Mouse (Mus musculus): ENCODE results near the gene Fmod.
A peak's percentile ranks its signal among the peaks of the same experiment; 100 is the strongest.

Fmod gene

DNA sequence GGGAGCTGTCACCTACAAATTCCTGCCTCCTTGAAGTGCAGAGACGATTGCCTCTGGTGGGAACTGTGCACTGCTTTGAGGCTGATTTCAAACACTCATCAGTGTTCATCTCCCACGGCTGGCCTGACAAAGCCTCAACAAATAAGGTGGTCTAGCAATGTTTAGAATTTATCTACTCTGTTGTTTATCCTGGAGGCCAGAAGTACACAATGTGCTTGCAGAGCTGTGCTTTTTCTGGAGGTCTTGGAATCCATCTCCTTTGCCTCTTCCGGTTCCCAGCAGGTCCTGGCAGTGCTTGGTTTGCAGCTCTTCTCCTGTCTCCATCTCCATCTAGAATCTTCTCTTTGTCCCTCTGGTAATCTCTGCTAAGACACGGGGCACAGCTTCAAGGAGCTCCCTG lies 19.2 kb downstream of the Fmod start:
- no peak for DNase-seq (ENCODE audit: low spot score in 2 of 2)

DNA sequence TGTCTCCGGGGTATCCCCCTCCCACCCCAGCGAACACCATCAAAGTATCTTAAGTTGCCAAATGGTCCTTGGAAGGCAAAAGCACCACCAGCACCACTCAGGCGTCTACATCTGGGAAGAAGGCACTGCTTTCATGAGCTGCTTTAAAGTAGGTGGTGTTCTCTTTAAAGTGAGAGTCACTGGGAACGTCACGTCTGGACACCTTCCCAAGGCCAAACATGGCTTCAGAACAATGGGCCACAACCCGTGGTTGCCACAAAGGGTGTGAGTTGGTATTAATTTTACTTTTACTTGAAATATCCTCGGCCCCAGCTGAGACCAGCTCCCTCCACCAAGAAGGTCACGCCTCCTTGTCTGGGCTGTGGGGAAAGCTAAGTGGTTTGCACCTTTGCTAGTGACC lies 20.7 kb downstream of the Fmod start:
- no peak for DNase-seq (ENCODE audit: low spot score in 2 of 2)

DNA sequence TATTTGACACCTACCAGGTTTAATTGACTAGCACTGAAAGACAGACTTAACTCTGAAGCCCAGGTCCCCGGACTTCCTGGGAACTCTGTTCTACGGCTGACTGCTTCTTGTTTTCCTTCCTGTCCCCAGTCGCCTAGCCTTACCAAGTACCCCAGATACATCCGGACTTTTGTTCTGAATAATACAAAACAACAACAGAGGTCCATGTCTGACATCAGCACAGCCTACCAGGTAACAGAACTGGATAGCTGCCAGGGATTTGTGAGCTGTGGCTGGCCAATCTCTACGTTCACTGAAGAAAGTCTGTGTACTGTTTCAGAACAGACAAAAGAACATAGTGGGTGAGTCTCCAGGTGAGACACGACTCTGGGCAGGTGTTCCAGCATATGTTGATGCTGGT lies 21.8 kb downstream of the Fmod start:
- no peak for DNase-seq (ENCODE audit: low spot score in 2 of 2)

DNA sequence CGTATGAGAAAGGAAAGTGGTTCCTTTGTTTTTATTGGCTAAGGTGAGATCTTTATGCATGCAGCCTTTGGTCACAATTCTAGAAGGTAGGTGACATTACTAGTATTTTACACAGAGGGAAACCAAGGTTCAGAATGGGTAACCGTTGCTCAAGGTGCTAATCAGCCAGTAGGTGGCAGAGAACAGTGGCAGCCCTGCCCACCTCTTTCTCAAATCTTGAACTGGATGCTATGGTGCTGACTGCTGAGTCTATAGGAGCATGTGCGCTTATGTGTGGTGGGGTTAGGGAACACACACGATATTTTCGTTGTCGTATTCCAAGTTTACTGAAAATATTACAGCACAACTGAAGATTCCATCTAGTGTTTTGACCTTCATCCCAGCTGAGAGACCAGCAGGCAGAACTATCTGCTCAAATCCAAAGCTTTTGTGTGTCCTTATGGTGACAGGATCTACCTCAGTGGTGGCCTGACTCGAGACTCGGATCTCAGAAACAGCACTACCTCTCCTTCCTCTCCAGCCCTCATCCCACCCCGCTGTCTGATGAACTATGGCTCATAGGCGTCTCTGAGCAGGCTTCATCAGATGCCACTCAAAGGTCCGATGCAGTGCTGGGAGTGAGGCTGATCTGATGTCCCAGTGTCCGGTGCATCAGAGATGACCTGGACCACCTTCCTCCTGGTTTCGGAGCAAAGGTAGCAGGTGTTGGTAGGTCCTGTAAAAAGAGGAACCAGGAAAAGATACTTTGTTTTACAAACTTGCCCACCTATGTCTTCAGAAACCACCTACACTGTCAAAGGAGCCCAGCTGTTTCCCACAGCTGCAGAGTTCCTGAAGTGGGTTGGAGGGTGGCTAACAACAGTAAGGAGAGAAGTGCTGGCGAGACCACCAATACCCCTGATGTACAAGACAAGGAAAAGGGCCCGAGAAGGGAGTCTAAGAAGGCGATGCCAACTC lies 23.0 kb downstream of the Fmod start:
- DNase-seq (ENCODE audit: low spot score in 2 of 2): no peak

DNA sequence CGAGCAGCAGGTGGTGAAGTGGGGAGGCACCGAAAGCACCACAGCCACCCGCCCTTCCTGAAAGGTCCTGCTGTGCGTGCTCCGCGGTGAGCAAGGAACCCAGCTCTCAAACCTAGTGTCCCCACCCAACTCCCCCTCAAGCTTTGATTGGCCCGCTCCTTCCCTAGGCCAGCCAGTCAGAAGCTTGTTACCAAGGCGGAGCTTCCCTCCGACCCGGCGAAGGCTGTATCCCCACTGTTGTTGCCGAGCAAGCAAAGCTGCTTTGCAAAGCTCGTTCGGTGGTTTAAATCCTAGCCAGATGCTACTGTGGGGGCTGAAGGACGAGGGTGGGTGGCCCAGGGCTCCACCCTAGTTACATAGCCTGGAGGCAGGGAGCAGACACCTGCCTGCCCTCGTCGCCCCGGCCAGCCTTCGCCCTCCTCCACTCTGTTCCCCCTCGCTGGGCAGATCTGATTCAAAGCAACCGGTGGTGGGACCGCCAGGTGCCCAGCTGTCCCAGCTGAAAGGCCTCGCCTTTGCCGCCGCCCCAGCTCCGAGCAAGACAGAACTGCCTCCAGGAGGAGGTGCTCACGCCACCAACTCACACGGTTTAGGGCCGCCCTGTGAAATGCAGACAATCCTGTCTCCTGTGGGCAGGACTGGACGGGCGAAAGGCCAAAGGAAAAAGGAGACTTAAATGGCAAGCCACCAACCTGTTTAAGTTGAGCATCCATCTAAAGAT lies 24.0 kb downstream of the Fmod start:
- DNase-seq (ENCODE audit: low spot score in 2 of 2): peak; percentile 62 to 83

GRCm38 (mm10) chr1:134061915-134062314 lies 24.9 kb downstream of the Fmod start:
- no peak for DNase-seq (ENCODE audit: low spot score in 2 of 2)

DNA sequence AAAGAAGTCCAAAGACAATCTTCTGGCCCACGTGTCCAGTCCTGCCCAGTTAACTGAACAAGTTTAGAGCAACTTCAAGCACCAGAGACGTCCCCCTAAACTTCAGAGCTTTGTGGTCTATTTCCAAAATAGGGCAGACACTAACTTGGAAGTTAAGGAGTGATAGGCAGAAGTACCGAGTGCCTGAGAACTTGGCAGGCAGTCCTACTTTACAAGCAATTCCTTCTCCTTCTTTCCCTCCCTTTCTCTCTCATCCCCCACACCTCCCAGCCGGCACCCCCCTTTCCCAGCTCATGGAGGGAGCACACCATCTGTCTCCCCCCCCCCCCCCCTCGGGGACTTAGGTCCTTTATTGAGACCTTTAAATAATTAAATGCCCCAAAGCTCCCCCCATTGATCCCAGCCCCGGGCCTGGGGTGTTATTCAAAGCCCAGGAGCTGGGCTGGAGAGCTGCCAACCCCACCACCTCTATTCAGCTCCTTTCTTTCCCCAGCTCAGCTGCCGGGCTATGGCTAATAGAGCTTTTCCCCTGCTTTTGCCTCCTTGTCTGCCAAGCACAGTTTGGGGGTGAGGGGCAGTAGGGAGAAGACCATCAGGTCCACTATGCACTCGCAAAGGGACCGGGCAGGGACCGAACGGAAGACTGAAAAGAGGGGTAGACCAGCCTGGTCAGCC lies 25.5 kb downstream of the Fmod start:
- peak in 1 of 2 experiments; percentile 55 for DNase-seq (ENCODE audit: low spot score in 2 of 2)

GRCm38 (mm10) chr1:134063086-134063772 lies 26.2 kb downstream of the Fmod start:
- DNase-seq (ENCODE audit: low spot score in 2 of 2): peak; percentile 43 to 74

DNA sequence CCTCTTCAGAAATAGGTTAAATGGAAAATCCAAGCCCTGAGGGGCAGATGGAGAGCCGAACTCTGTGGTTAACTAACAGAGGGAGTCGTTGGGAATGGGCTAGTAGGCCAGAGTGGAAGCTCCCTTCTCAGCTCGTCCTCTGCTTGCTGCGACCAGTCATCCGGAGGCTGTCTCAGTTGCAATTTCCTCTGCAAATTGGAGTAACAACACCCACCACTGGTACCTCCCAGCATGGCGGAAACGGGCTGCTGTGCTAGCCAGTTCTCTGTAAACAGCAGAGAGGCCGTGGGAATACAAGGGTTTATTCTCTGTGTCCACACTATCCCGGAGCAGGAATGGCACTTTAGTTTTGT lies 26.7 kb downstream of the Fmod start:
- no peak for DNase-seq (ENCODE audit: low spot score in 2 of 2)

GRCm38 (mm10) chr1:134064296-134064831 lies 27.3 kb downstream of the Fmod start:
- no peak for DNase-seq (ENCODE audit: low spot score in 2 of 2)

DNA sequence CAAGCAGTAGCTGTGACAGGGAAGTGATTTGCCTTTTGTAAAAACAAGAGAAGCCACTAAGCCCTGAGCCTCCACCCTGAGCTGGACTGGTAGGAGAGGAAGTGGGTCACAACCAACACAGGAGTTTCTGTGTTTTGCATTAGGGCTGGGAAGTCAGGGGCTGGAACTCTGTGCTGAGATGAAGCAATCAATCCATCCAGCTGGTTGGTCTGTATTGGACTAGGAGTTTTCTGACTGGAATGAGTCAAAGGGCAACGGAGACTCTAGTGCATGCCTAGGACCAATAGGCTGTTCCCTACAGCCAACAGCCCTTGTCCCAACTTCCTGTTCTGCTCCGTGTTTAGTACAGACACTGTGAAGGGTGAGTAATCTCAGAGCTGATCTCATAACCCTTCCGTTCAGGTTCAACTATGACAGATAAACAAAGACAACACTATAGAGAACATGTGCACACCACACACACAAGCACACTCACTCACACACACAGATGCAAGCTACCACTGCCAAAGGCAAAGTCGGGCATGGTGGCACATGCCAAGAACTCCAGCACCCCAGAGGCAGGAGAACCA lies 28.3 kb downstream of the Fmod start:
- DNase-seq (ENCODE audit: low spot score in 2 of 2): no peak

DNA sequence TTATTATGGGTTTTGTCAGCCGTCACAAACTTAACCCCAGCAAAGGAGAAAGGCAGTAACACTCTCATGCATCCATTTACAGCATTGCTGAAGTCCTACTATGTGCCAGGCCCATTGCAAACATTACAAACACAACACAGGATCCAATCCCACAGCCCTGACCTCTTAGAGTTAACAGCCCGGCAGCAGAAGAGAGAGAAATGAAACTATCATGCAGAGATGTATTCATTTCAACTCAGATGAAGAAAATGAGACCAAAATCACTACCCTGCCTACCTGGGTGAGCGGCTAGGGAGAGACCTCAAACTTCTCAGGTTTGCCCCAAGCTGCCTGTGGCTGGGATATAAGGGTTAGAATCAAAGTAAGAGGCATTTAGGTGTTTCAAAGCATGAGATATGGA lies 29.5 kb downstream of the Fmod start:
- no peak for DNase-seq (ENCODE audit: low spot score in 2 of 2)

GRCm38 (mm10) chr1:134067143-134067619 lies 30.1 kb downstream of the Fmod start:
- DNase-seq (ENCODE audit: low spot score in 2 of 2): no peak

DNA sequence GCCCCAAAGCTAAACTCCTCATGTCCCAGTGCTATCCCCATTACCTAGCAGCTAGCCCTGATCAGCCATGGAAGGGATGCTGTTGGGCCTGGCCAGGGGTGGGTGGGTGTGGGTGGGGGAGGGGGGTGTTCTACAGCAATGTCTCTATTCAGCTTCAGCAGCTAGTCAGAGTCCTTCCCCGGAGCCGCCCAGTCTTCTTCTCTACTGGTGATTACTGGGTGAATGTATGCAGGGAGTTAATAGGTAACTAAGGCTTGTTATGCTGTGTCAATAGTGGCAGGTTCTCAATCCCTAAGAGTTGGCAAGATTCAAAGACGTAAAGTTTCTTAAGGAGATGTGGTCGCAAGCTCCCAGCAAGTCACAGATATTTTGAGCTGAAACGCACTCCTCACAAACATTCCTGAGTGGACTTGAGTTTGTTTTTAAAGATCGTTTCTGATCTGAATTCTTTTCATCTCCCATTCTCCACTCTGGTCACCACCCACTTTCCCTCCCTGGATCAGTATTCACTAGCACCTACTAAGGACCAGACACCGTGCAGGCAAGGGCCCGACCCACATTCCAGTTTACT lies 33.1 kb downstream of the Fmod start:
- DNase-seq (ENCODE audit: low spot score in 2 of 2): no peak

DNA sequence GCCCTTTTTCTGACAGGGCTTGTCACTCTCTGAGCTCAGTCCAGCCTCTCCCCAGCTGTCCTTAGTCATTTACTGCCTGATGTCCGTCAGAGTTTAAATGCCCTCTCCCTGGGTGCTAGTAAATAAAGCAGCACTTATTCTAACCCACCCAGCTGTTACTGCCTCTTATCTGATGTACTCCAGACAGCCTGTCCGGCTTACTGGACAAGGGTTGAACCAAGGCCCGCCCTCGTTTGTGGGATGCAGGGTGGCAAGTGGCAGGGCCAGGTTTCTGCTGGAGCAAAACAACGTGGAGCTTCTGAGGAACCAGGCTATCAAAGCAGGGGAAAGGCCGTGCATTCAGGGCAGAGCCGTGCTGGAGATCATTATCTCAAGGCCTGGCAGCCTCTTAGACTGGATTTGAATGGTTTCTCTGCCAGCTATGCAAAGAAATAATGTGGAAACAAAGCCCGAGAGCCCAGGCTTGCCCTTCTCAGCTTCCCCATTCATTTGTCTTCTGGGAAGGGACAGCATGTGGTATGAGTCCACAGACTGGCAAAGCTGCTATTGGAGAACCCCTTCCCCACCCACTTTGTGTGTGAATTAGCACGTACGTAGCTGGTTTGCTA lies 34.5 kb downstream of the Fmod start:
- no peak for DNase-seq (ENCODE audit: low spot score in 2 of 2)

GRCm38 (mm10) chr1:134073061-134073564 lies 36.1 kb downstream of the Fmod start:
- DNase-seq (ENCODE audit: low spot score in 2 of 2): no peak

- DNase-seq (ENCODE audit: low spot score in 2 of 2): no peak
Measured at GRCm38 (mm10) chr1:134073658-134074057, 36.6 kb downstream of the Fmod start.

- DNase-seq (ENCODE audit: low spot score in 2 of 2): no peak
Measured at GRCm38 (mm10) chr1:134074184-134074583, 37.1 kb downstream of the Fmod start.

GRCm38 (mm10) chr1:134074606-134075005 lies 37.6 kb downstream of the Fmod start:
- no peak for DNase-seq (ENCODE audit: low spot score in 2 of 2)

- no peak for DNase-seq (ENCODE audit: low spot score in 2 of 2)
Measured at GRCm38 (mm10) chr1:134075532-134075931, 38.5 kb downstream of the Fmod start.
